Mouse (Mus musculus) lung, postnatal 14 days (tissue): Measurements from ENCODE around the gene Atp5d.

Experiments
- DNase-seq: peaks from one replicate; pipeline ENCODE4 v3.0.0; 2021

The Atp5d gene

DNA sequence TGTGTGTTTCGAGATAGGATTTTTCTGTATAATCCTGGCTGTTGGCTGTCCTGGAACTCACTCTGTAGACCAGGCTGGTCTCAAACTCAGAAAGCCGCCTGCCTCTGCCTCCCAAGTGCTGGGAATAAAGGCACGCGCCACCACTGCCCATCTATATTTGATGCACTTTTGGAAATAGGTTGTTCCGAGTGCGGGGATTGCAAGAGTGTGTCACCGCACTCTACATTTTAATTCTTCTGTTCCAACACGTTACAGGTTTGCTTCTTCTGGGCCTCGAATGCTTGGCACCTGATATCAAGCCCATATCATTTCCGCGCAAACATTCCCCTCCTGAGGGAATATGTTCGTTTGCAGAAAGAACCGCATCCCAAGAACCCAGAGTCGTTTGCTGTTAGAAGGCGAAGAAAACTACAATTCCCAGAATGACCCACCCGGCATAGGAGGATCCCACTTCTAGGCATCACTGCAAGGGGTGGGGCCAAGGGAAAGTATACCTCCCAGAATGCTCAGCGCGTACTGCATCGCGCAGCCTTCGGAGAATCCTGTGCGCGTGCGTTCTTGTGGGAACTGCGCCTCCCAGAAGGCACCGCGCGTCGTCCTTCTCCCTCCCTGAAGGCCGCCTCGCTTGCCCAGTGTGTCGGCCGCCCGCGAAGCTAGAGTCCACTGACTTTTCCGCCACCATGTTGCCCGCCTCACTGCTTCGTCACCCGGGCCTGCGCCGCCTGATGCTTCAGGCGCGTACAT, 3.5 kb downstream of the Atp5d start:
- peak; percentile 95 for DNase-seq

DNA sequence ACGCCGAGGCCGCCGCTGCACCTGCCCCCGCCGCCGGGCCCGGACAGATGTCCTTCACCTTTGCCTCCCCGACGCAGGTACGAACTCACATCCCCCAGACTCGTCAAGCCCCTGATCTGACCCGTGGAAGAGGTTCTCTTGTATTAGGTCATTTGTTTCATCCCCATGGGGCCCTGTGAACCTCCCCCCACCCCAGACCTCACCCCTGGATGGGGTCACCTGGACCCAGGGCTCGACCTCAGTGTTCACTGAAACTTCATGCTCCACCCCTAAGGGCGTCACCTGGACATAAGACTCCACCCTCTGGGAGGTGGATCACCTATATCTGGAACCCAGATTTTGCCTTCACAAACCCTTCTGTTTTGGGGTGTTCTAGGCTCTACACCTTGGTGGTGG, 4.1 kb downstream of the Atp5d start:
- DNase-seq = no peak

- DNase-seq = no peak
Observed at GRCm38 (mm10) chr10:80143664-80144063, 5.2 kb downstream of the Atp5d start.

DNA sequence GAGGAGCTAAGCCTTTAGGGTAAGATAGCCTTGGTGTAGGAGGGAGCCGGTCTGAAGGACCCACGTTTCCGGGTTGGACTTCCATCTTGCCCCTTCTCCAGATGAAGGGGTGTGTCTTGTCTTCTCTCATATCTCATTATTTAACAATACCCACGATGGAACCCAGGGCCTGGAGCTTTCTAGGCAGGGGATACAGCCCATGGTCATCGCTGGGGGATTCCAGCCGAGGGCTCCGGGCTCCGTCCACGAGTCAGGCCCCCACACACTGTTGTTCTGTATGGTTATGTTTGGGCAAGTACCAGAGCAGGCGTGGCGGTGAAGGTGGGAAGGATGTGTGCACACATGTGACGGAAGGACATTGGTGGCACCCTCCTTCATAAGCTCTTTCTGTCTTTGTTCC, 5.7 kb downstream of the Atp5d start:
- no peak for DNase-seq

GRCm38 (mm10) chr10:80144864-80145838, 6.7 kb downstream of the Atp5d start:
- peak; percentile 89 for DNase-seq

DNA sequence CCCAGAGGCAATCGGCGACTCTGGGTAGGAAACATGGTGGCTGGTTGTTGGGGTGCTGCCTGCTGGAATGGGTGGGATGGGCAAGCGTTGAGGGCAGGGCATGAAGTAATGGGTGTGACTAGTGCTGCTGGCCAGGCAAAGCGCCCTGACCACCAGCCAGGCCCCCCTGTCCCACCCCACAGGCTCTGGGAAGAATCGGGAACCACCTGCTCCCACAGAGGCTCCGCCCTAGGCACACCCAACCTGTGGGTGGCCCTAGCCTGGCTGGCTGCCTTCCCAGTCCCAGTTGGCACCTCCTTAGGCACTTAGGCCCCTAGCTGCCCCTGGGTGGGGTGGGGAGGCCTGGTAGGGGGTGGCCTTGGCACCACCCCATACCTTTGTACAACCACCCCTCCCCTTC, 7.5 kb downstream of the Atp5d start:
- DNase-seq = peak; percentile 68

DNA sequence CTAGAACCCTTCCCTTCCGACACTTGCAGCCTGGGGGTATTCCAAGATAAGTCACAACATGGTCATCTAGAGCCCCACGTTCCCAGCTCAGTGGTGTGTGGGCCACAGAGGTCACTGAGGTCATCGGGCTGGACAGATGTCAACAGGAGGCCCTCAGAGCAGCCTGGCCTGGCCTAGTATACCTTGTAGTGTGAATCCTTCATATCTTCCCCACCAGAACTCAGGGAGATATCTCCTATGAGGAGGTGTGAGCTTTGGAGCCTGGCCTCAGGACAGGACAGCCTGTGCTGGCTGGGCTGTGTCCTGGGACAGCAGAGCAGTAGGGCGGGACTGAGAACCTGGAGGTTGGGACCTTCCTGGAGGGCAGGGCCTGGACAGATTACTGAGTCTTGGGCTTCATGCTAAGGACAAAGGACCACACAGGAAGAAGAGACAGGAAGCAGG, 8.2 kb downstream of the Atp5d start:
- DNase-seq = no peak

DNA sequence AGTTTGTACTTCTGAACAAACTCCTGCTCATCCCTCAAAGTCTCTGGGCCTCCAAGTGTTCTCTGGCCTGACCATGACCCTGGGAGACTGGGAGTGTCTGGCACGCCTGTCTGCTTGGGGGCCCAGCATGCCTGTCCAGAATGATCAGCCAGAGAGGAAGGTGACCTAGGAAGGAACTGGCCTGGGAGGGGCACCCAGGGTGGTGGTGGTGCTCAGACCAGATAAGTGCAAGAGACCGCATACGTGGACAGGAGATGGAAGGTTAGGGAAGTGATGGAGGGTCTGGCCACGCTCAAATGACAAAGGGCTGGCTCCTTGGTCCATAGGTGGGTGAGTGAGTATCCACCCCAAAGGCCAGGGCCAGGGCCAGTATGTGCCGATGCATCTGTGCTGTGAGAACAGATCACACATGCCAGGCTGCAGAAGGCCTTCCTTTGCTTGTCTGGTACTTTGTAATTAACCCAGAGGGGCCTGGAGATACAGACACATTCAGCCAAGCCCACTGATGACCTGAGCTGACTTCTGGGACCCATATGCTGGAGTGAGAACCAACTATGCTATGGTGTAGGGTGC, 8.8 kb downstream of the Atp5d start:
- DNase-seq = no peak

- peak; percentile 87 for DNase-seq
Observed at GRCm38 (mm10) chr10:80147719-80148601, 9.5 kb downstream of the Atp5d start, which contains the start of gene Midn. Midn (plus strand) TSS chr10:80148272.

DNA sequence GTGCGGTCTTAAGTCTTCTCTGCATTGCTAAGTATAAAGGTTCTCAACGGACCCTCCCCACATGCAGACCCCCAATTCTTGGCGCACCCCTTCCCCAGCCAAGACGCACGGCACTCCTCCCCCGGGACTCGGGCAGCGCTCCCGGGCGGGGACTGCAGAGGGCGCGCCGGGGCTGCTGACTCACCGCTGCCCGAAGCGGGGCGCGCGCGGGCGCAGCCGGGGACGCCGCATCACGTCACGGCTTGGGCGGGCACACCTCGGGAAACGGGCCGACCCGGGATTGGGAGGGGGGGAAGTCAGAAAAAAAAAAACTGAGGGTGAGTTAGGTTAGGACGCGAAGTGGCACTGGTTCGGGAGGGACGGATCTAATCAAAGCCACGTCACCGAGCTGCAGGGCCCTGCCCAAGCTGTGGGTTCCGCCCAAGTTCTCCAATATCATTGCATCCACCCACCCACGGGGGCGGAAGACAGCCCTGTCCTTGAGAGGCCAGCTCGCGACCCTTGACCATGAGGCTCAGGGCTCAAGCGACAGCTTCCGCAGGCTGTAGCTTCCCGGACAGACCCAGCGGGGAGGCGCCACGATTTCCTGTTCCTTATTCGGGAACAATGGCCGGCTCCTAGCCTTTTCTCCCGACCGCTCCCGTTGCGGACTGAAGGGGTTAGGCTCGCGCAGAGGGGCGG, 10.3 kb downstream of the Atp5d start:
- peak; percentile 96 for DNase-seq

GRCm38 (mm10) chr10:80149291-80150225, 11.1 kb downstream of the Atp5d start:
- peak; percentile 97 for DNase-seq

- peak; percentile 55 for DNase-seq
Observed at GRCm38 (mm10) chr10:80150226-80151210, 12.1 kb downstream of the Atp5d start.

DNA sequence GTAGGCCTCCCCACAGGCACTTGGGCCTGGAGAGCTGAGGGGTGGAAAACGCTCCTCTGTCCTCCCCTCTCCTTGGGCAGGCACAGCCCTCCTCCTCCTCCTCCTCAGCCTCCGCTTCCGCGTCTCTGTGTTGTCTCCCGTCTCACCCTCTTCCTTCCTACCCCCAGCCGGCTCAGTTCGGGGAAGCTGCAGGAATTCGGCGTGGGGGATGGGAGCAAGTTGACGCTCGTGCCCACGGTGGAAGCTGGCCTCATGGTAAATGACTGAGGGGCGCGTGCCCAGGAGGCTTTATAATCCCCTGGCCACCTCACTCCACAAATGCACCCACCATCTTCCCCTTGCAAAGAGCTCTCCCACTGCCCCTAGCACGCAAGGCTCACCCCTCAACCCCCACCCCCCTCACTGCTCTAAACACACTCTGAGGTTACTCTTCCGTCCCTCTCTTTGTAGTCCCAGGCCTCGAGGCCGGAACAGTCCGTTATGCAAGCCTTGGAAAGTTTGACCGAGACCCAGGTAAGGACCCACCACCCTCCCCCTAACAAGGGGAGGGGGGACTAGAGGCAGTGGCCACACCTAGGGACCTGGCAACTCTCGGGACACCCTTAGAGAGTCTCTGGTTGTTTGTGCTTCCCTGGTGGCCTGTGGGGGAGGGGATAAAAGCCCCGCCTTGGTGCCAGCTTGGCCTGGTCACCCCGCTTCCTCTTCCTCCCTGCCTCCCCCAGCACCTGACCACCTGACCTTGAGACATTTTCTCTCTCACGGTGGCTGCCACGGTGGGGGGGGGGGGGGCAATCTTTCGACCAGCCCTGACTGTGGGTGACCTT, 13.0 kb downstream of the Atp5d start:
- DNase-seq = peak; percentile 83

DNA sequence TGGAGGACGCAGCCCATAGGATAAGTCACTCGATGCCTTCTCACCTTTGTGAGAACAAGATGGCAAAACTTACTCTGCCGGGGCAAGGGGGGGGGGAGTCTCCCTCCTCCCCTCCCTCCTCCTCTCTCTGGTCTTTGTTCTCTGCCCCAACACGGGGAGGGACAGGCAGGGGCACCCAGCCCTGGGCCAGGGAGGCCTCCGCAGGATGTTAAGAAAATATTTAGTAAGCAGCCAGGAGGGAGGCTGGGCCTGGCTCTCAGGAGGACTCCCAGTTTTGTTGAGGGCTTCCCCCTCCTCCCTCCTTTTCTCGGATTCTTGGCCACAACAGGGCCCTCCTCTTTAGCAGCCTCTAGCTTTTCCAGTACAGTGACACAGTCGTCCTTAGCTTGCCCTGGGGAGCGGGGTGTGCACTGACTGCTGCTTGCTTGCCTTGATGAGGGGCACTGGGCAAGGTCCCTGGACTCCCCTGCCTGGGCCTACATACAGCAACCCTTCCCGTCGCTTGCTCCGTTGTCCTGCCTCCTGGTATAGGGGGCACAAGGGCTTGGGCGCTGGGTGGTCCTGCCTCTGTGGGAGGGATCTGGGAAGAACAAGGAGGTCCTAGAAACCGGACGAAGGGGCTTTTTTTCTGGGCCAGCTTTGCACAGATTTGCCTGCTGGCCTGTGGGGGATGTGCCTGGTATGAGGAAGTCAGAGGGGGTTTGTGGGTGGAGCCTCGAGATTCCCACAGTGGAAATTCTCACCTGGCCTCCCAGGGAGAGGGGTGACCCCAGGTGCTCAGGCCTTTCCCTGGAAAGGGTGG, 13.8 kb downstream of the Atp5d start:
- DNase-seq = peak; percentile 73

GRCm38 (mm10) chr10:80152873-80153260, 14.4 kb downstream of the Atp5d start:
- peak; percentile 55 for DNase-seq

- no peak for DNase-seq
Observed at GRCm38 (mm10) chr10:80153713-80154112, 15.3 kb downstream of the Atp5d start.

DNA sequence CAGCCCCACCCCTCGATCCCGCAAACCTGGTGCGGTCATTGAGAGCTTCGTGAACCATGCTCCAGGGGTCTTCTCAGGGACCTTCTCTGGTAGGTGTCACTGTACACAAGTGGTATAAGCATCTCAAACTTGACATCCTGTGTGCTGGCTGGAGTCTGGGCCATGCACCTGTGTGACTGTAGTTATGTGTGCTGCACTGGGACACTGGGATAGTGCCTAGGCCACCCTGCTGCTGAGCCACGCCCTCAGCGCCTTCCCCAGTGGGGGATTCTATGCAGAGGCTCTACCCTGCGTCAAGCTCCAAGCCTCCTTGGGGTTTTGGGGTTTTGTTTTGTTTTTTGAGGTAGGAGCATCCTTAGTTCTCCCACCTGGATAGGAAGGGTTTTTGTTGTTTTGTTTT, 16.0 kb downstream of the Atp5d start:
- no peak for DNase-seq

GRCm38 (mm10) chr10:80155277-80155676, 16.8 kb downstream of the Atp5d start:
- no peak for DNase-seq
